Mouse (Mus musculus): ENCODE data around the gene Emc10.

The Emc10 gene

GRCm38 (mm10) chr7:44462218-44463055, 33.9 kb downstream of the Emc10 start:
- DNase-seq (ENCODE audit: low spot score): peak; percentile 86

GRCm38 (mm10) chr7:44461503-44462217, 34.7 kb downstream of the Emc10 start:
- peak; percentile 39 for DNase-seq (ENCODE audit: low spot score)

DNA sequence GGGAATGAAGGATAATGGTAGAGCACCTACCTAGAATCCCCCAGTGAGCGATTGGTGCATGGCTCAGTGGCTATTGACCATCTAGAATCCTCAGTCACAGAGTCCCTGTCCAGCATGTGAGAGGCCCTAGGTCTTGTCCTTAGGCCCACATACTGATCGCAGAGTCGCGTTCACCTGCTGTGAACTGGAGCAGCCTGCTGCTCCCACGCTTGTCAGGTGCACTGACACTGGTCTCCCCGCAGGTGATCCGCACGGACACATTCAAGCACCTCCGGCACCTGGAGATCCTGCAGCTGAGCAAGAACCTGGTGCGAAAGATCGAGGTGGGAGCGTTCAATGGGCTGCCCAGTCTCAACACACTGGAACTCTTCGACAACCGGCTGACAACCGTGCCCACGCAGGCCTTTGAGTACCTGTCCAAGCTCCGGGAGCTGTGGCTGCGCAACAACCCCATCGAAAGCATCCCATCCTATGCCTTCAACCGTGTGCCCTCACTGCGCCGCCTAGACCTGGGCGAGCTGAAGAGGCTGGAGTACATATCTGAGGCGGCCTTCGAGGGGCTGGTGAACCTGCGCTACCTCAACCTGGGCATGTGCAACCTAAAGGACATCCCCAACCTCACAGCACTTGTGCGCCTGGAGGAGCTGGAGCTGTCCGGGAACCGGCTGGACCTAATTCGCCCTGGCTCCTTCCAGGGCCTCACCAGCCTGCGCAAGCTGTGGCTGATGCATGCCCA, 35.4 kb downstream of the Emc10 start:
- peak; percentile 40 for DNase-seq (ENCODE audit: low spot score)

DNA sequence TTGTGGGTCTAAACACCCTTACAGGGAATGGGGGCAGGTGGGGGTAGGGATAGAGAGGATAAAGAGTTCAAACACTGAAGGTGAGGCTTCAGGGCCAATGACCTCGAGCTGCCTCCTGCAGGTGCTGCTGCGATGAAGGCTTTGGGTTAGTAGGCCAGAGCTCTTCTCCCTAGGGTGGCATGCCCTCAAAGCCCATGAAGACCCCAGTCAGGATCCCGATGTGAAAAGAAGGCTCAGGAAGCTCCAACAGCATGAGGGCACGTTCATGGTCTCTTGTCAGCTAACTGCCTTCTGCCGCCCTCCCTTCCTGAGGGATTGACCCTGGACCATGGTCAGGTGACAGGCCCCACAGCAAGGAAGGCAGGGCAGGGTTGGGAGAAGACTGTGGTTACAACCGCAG, 36.3 kb downstream of the Emc10 start:
- DNase-seq (ENCODE audit: low spot score): peak; percentile 35

GRCm38 (mm10) chr7:44456302-44456701, 40.0 kb downstream of the Emc10 start:
- DNase-seq (ENCODE audit: low spot score): peak; percentile 34

DNA sequence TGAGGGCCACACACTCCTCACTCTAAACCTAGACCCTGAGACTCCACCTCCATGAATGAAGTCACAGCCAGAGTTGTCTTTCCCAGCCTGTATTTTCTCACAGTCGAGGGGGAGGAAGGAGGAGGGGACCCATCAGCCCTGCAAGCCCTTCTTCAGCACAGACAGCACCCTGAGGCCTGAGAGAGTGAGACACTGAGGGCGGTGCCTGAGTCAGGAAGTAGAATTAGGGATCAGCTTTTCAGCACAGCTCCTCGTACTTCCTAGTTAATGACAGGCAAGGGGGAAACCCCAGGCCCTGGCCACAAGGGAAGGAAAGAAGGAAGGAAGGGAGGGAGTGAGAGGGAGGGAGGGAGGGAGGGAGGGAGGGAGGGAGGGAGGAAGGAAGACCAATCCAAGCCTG, 43.1 kb downstream of the Emc10 start:
- peak; percentile 13 for DNase-seq (ENCODE audit: low spot score)

- no peak for DNase-seq (ENCODE audit: low spot score)
Observed at GRCm38 (mm10) chr7:44446070-44446855, 50.1 kb downstream of the Emc10 start.

- no peak for DNase-seq (ENCODE audit: low spot score)
Observed at GRCm38 (mm10) chr7:44445528-44445923, 50.8 kb downstream of the Emc10 start.

GRCm38 (mm10) chr7:44444886-44445527, 51.3 kb downstream of the Emc10 start:
- no peak for DNase-seq (ENCODE audit: low spot score)

DNA sequence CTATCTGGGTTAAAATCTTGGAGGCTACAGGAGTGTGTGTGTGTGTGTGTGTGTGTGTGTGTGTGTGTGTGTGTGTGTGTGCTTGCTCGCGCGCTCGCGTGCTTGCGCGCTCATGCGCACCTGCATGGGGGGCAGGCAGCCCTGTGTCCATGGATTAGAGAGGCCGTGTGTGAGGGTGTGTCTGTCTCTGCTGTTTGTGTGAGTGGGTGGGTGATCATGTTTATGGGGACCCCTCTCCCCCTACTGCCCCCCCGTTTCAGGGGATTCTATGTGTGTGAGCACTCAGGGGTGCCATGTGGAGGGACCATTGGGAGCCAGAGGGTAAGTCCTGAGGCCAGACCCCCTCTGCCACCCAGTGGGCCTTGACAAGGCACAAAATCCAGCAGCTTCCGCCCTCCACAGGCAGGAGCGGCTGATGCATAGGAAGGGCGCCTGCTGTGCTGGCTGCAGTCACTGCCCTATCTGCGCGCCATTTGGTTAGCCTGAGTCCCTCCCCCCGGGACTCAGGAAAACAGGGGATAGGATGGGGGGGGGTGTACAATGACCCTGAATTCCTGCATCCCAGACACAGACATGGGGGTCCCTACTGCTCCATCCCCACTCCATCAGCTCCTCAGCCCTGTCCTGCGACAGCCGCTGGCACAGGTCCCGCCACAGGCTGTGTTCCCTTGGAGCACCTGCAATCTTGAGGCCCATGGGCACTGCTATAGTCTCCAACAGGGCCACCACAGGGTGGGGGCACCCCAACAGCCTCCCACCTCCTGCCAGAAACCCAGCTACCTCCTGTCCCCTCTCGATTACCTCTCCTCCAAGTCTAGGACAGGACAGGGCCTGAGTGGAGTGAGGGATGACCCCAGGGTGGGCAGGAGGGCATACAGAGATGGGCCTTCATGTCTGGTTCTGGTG, 52.8 kb downstream of the Emc10 start:
- DNase-seq (ENCODE audit: low spot score): no peak

- DNase-seq (ENCODE audit: low spot score): peak; percentile 54
Observed at GRCm38 (mm10) chr7:44442407-44442821, 53.9 kb downstream of the Emc10 start.

DNA sequence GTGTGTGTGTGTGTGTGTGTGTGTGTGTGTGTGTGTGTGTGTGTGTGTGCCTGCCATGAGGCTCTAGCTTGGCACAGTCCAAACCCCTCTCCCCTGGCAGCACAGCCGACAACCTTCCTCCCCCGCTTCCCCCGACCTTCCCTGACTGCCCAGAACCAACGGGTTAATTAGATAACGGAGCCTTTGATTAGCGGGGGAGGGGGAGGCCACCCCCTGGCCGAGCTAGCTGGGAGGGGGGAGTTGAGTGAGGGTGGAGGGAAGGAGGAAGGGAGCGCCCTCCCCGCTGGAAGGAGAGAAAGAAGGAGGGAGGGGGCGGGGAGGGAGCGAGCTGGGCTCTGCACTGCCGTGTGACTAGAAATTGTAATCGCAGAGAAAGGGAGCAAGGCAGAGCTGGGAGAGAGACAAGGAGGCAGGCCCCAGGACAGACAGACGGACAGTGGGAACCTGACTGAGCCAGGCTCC, 54.6 kb downstream of the Emc10 start:
- DNase-seq (ENCODE audit: low spot score): peak; percentile 60

GRCm38 (mm10) chr7:44441180-44441579, 55.1 kb downstream of the Emc10 start:
- DNase-seq (ENCODE audit: low spot score): no peak

DNA sequence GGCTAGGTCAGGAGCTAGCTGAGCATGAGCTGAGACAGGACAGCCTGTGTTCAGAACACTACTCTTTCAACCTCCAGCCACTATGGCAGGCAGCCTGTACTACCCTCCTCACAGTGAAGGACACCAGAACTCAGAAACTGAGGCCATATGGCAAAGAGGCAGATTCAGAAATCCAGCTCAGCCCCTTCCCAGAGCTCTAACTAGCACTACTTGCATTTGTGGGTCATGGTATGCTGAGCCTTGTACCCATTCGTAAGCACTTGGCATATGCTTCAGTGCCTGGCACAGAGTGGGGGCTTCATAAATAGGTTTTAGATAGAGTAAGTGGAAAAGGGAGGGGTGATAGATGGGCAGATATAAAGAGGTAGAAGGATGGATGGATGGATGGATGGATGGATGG, 55.9 kb downstream of the Emc10 start:
- no peak for DNase-seq (ENCODE audit: low spot score)

Measured in testis, postnatal 10 days (tissue).